Mouse (Mus musculus) brain, embryonic 14.5 days (tissue): Measurements from ENCODE around the gene Nkain1.

Source experiments
- CTCF ChIP-seq: fragments of 200-500 bp; IDR thresholded peaks from 2 replicates; pipeline ENCODE4 v1.5.1; 2012; ENCODE audit warnings: inconsistent platforms, mild to moderate bottlenecking, moderate library complexity, borderline replicate concordance; ENCODE audit not compliant: insufficient read depth, insufficient read length; ENCODE audit errors: extremely low read depth
- POLR2A ChIP-seq: fragments of 200-500 bp; IDR thresholded peaks from 2 replicates; pipeline ENCODE4 v1.6.1; 2012; ENCODE audit warnings: mild to moderate bottlenecking, inconsistent platforms, borderline replicate concordance; ENCODE audit not compliant: poor library complexity, insufficient read depth, insufficient read length, severe bottlenecking; ENCODE audit errors: extremely low read depth

- no peak for TF ChIP-seq POLR2A
- no peak for TF ChIP-seq CTCF
These were observed 3.1 kb upstream of the Nkain1 start for GRCm38 (mm10) chr4:130577081-130577480.
